Mouse (Mus musculus) forebrain, embryonic 15.5 days (tissue): ENCODE measurements at regions not wholly inside any gene's neighbourhood (a gene's known extent, or its start where the extent isn't known, plus 50 kb on each side); places are given as distances from the start of the nearest gene placed in this dataset.

Source experiments
- ATAC-seq: fragments of 200-750 bp; cut with Nextera tagmentation; replicated peaks from 2 replicates; pipeline ENCODE4 v1.8.0; 2017; ENCODE audit warnings: mild to moderate bottlenecking, moderate TSS enrichment, moderate library complexity
- H3K27ac ChIP-seq: fragments of 300-500 bp; sonication (generic); replicated peaks from 2 replicates; pipeline ENCODE4 v1.5.1; 2015; ENCODE audit warnings: mild to moderate bottlenecking, inconsistent platforms
- H3K27me3 ChIP-seq: fragments of 300-500 bp; sonication (generic); 2 replicates; pipeline ENCODE4 v1.6.1; 2015; ENCODE audit warnings: inconsistent platforms
- H3K36me3 ChIP-seq: fragments of 300-500 bp; sonication (generic); 2 replicates; pipeline ENCODE4 v1.6.1; 2015; ENCODE audit warnings: mild to moderate bottlenecking, inconsistent platforms
- H3K4me1 ChIP-seq: fragments of 300-500 bp; sonication (generic); 2 replicates; pipeline ENCODE4 v1.6.1; 2015; ENCODE audit warnings: inconsistent platforms
- H3K4me2 ChIP-seq: fragments of 300-500 bp; sonication (generic); replicated peaks from 2 replicates; pipeline ENCODE4 v1.6.1; 2015; ENCODE audit warnings: mild to moderate bottlenecking, inconsistent platforms
- H3K4me3 ChIP-seq: fragments of 300-500 bp; sonication (generic); 2 replicates; pipeline ENCODE4 v1.5.1; 2015; ENCODE audit warnings: mild to moderate bottlenecking, inconsistent platforms
- H3K9ac ChIP-seq: fragments of 300-500 bp; sonication (generic); replicated peaks from 2 replicates; pipeline ENCODE4 v1.6.1; 2015; ENCODE audit warnings: mild to moderate bottlenecking, inconsistent platforms
- H3K9me3 ChIP-seq: fragments of 300-500 bp; sonication (generic); 2 replicates; pipeline ENCODE4 v1.6.1; 2016; ENCODE audit warnings: inconsistent platforms
- WGBS: fragments of 180-500 bp; shearing (Covaris S2); methylation state at CpG from one replicate; pipeline ENCODE4 v1.1.7; 2015; ENCODE audit warnings: mixed read lengths; 5-methylcytosine and 5-hydroxymethylcytosine counted together

- ATAC-seq, result no peak
- Histone ChIP-seq H3K36me3 (no peaks in the 10 kb centered on the region), H3K9ac (no peak overlapping the region), H3K4me2 (no peak overlapping the region), H3K4me1 (no peaks in the 10 kb centered on the region), H3K27ac (no peak overlapping the region), H3K9me3 (no peaks in the 10 kb centered on the region), H3K27me3 (no peaks in the 10 kb centered on the region), H3K4me3 (no peak overlapping the region)
- WGBS, result 81% methylated on average over 2 of the region's 2 CpGs
Observed at GRCm38 (mm10) chr4:39292348-39292845, 157.7 kb upstream of the 1700009N14Rik start.

DNA sequence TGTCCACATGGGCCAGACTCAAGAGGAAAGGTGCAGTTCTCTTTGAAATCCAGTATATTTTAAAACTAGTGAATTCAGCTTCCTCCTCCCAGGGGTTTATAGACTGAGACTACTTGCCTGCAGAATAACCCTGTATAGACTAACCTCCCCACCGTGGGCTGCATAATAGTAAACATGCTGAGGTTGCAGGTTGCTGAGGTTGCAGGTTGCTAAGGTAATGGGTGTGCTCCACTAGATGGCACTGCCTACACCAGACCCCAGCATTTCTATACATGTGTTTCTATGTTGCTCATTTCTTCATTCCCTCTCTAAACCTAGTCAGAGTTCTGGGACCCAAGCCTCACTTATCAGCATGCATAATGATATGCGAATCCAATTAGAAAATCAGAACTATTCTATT lies 140.0 kb upstream of the 1700009N14Rik start:
- H3K9ac ChIP-seq, result no peak overlapping the region
- no peak overlapping the region for H3K27ac ChIP-seq
- no peaks in the 10 kb centered on the region for H3K4me1 ChIP-seq
- no peak overlapping the region for H3K4me3 ChIP-seq
- H3K4me2 ChIP-seq, result no peak overlapping the region
- 43% methylated on average over 2 of the region's 2 CpGs for WGBS
- H3K36me3 ChIP-seq, result no peaks in the 10 kb centered on the region
- ATAC-seq, result no peak
- no peaks in the 10 kb centered on the region for H3K9me3 ChIP-seq
- no peaks in the 10 kb centered on the region for H3K27me3 ChIP-seq

DNA sequence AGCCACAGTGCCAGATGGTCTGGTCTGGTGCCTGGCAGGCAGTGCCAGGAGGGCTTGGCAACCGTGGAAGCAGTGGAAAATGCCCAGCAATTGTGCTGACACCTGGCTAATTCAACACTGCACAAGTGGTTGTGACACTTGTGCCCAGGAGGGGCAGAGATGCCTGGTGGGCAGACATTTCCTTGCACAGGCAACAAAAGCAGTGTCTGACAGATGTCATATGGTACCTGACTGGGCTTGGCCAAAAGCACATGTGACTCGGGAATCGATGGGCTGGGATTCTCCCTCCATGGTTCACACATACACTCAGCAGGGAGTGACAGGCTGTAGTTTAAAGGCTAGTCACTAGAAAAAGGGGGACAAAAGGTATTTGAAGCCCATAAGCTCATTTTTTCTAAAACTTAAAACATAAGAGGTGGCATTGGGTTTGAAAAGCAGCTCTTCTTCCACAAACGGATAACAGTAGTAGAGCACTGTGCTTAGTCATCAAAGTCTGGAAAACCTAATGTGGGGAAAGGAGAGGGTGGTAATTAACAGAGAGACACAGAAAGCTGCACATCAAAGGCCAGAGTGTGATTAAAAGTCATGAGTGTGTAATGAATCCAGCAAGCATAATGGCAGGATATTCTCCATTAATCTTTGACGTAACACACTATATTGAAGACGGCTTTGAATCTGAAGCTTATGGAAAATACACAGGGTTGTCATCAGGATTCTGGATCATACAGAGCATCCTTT lies 105.5 kb upstream of the 1700009N14Rik start:
- Histone ChIP-seq H3K9me3 (no peaks in the 10 kb centered on the region), H3K27me3 (no peaks in the 10 kb centered on the region), H3K4me3 (no peak overlapping the region), H3K4me2 (peak overlapping the region; percentile 23), H3K36me3 (no peaks in the 10 kb centered on the region), H3K4me1 (peaks cover 17% of the 10 kb centered on the region), H3K27ac (peak overlapping the region; percentile 77), H3K9ac (no peak overlapping the region)
- WGBS, result 7% methylated on average over 6 of the region's 6 CpGs
- ATAC-seq, result peak; percentile 97

GRCm38 (mm10) chr4:39345139-39345412 lies 105.0 kb upstream of the 1700009N14Rik start:
- Histone ChIP-seq H3K9ac (no peak overlapping the region), H3K4me3 (no peak overlapping the region), H3K36me3 (no peaks in the 10 kb centered on the region), H3K9me3 (no peaks in the 10 kb centered on the region), H3K4me2 (peak overlapping the region; percentile 23), H3K27me3 (no peaks in the 10 kb centered on the region), H3K4me1 (peaks cover 17% of the 10 kb centered on the region), H3K27ac (peak overlapping the region; percentile 77)
- peak; percentile 91 for ATAC-seq
- 2% methylated on average over 1 of the region's 1 CpGs for WGBS

- Histone ChIP-seq H3K9ac (no peak overlapping the region), H3K27ac (no peak overlapping the region), H3K36me3 (no peaks in the 10 kb centered on the region), H3K4me2 (no peak overlapping the region), H3K4me1 (no peaks in the 10 kb centered on the region), H3K27me3 (no peaks in the 10 kb centered on the region), H3K9me3 (no peaks in the 10 kb centered on the region), H3K4me3 (no peak overlapping the region)
- no peak for ATAC-seq
- 74% methylated on average over 3 of the region's 3 CpGs for WGBS
Observed at GRCm38 (mm10) chr4:39368159-39368558, 81.9 kb upstream of the 1700009N14Rik start.

DNA sequence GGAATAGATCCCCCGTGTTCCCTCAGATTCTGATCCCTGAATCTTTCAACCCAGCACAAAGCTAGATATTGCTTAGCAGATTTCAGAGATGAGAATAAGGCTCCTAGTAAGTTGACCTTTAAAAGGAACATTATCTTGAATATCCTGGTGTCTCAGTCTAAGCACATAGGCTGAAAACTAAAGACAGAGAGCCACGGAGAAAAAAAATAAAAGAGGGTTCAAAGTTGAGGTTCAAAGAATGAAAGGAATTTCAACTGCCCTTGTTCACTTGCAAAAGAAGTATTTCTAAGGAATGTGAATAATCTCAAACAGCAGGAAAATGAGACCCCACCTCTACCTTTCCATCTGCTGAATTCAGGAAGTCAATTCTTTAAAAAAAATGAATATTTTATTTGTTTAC lies 69.3 kb upstream of the 1700009N14Rik start:
- no peaks in the 10 kb centered on the region for H3K4me1 ChIP-seq
- H3K4me2 ChIP-seq, result no peak overlapping the region
- no peak for ATAC-seq
- H3K9me3 ChIP-seq, result no peaks in the 10 kb centered on the region
- no peaks in the 10 kb centered on the region for H3K27me3 ChIP-seq
- 47% methylated on average over 2 of the region's 2 CpGs for WGBS
- H3K4me3 ChIP-seq, result no peak overlapping the region
- H3K36me3 ChIP-seq, result no peaks in the 10 kb centered on the region
- no peak overlapping the region for H3K9ac ChIP-seq
- H3K27ac ChIP-seq, result no peak overlapping the region

GRCm38 (mm10) chr4:39398226-39398625 lies 51.9 kb upstream of the 1700009N14Rik start:
- H3K27me3 ChIP-seq, result no peaks in the 10 kb centered on the region
- H3K9me3 ChIP-seq, result no peaks in the 10 kb centered on the region
- no peaks in the 10 kb centered on the region for H3K36me3 ChIP-seq
- H3K9ac ChIP-seq, result no peak overlapping the region
- 37% methylated on average over 3 of the region's 3 CpGs for WGBS
- no peak overlapping the region for H3K27ac ChIP-seq
- H3K4me3 ChIP-seq, result no peak overlapping the region
- H3K4me2 ChIP-seq, result no peak overlapping the region
- ATAC-seq, result no peak
- H3K4me1 ChIP-seq, result no peaks in the 10 kb centered on the region
